Mouse (Mus musculus): ENCODE measurements at regions not wholly inside any gene's neighbourhood (a gene's known extent, or its start where the extent isn't known, plus 50 kb on each side); places are given as distances from the start of the nearest gene placed in this dataset.

GRCm38 (mm10) chr1:169385740-169386424, 145.4 kb downstream of the Nuf2 start:
- TF ChIP-seq CTCF (IDR thresholded peaks at IDR 0.05; ENCODE audit: extremely low read depth, insufficient read depth, low read length) (no peak), POLR2A (IDR thresholded peaks at IDR 0.05; ENCODE audit: extremely low read depth, insufficient read depth, low read length) (no peak)
